Mouse (Mus musculus) stomach, embryonic 14.5 days (tissue): ENCODE data around the gene Actr8. TPM values are rescaled to one million over a fixed set of nuclear protein-coding genes. Genes with fewer than 3 reads are reported as not detected.
A peak's percentile ranks its signal among the peaks of the same experiment; 100 is the strongest.

Source experiments
- ATAC-seq: fragments of 200-750 bp; cut with Nextera tagmentation; 2 replicates; pipeline ENCODE4 v1.8.0; 2017; ENCODE audit warnings: low read depth, moderate TSS enrichment; ENCODE audit not compliant: insufficient number of reproducible peaks, insufficient read depth, low FRiP score
- H3K27ac ChIP-seq: fragments of 300-500 bp; sonication (generic); 2 replicates; pipeline ENCODE4 v1.5.1; 2014; ENCODE audit warnings: mild to moderate bottlenecking, low read length, moderate library complexity, mixed read lengths
- H3K27me3 ChIP-seq: fragments of 300-500 bp; sonication (generic); 2 replicates; pipeline ENCODE4 v1.6.1; 2014; ENCODE audit warnings: low read length, control low read depth, mixed read lengths; ENCODE audit not compliant: control insufficient read depth, insufficient read depth
- H3K36me3 ChIP-seq: fragments of 300-500 bp; sonication (generic); 2 replicates; pipeline ENCODE4 v1.6.1; 2014; ENCODE audit warnings: mild to moderate bottlenecking, control low read depth, low read length, moderate library complexity, mixed read lengths; ENCODE audit not compliant: control insufficient read depth, insufficient read depth
- H3K4me1 ChIP-seq: fragments of 300-500 bp; sonication (generic); 2 replicates; pipeline ENCODE4 v1.6.1; 2014; ENCODE audit warnings: low read length, control low read depth, mixed read lengths; ENCODE audit not compliant: control insufficient read depth, insufficient read depth
- H3K4me2 ChIP-seq: fragments of 300-500 bp; sonication (generic); replicated peaks from 2 replicates; pipeline ENCODE4 v1.6.1; 2014; ENCODE audit warnings: low read depth, low read length, control low read depth
- H3K4me3 ChIP-seq: fragments of 300-500 bp; sonication (generic); 2 replicates; pipeline ENCODE4 v1.5.1; 2014; ENCODE audit warnings: low read depth, low read length, control low read depth
- H3K9ac ChIP-seq: fragments of 300-500 bp; sonication (generic); replicated peaks from 2 replicates; pipeline ENCODE4 v1.6.1; 2014; ENCODE audit warnings: low read depth, mild to moderate bottlenecking, control low read depth, low read length, moderate library complexity, mixed read lengths
- H3K9me3 ChIP-seq: fragments of 300-500 bp; sonication (generic); 2 replicates; pipeline ENCODE4 v1.6.1; 2016; ENCODE audit warnings: low read depth, low read length, control low read depth; ENCODE audit not compliant: control insufficient read depth
- WGBS: fragments of 180-500 bp; shearing (Covaris S2); extraction: QIAGEN DNeasy Blood & Tissue Kit; methylation state at CpG from one replicate; pipeline ENCODE4 v1.1.7; 2014; 5-methylcytosine and 5-hydroxymethylcytosine counted together
- polyA plus RNA-seq: library from polyadenylated mRNA; unstranded; fragments of >200 nt; fragmentation: Nextera tagmentation; extraction: Ambion mirVana; gene quantifications from 2 replicates; pipeline ENCODE4 v1.2.1, GENCODE M21; 2014

The Actr8 gene
- polyA plus RNA-seq, result 54.0 and 56.7 TPM in 2 replicates

DNA sequence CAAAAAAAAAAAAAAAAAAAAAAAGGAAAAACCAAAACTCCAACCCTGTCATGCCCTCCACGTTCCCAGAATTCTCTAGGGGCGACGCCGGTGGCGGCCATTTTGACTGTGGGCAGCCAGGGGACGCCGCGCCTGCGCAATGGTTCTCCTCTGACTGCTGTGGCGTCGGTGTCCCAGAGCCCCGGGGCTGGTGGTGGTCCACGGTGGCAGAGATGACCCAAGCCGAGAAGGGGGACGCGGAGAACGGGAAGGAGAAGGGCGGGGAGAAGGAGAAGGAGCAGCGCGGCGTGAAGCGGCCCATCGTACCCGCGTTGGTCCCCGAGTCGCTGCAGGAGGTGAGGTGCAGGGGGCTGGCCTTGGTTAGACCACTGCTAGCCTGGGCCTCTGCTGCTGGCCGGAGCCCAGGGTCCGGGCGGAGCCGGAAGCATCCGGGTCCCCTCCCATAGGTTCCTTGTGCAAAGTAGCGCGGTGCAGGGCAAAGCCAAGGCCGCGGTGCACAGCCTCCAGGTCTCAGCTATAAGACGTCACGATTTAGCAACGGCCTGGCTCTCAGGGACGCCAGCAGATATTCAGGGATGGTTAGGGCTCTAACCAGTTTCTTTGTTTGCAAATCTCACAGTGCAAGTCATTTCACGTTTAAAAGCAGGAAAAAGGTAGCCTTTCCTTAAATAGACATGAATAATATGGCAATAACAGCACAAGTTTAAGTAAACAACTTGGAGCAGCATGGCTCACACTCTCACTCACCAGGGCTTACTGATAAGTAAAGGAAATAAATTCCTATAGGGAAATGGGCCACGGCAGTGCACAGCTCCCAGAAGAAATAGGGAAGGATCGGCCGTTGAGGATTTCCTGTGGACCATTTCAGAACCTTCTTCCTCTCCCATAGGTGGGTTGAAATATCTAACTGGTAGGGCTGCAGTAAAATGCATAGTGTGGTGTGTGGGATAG is at the start of gene Actr8:
Gene Actr8, plus strand, starts transcription at position 84 of the 951 bp plus-strand sequence.
- Histone ChIP-seq H3K4me1 (peaks cover 6% of the 10 kb centered on the region; the same call in 1 of the 2 replicates), H3K9ac (peak within 1 kb of the TSS; percentile 73), H3K36me3 (peaks cover 47% of the 10 kb centered on the region), H3K27ac (peak within 1 kb of the TSS; percentile 90), H3K4me2 (peak within 1 kb of the TSS; percentile 94), H3K27me3 (no peaks in the 10 kb centered on the region), H3K4me3 (peak within 1 kb of the TSS; percentile 86), H3K9me3 (no peaks in the 10 kb centered on the region)
- 2% methylated on average over 42 of the region's 44 CpGs for WGBS
- ATAC-seq, result peak; percentile 97

DNA sequence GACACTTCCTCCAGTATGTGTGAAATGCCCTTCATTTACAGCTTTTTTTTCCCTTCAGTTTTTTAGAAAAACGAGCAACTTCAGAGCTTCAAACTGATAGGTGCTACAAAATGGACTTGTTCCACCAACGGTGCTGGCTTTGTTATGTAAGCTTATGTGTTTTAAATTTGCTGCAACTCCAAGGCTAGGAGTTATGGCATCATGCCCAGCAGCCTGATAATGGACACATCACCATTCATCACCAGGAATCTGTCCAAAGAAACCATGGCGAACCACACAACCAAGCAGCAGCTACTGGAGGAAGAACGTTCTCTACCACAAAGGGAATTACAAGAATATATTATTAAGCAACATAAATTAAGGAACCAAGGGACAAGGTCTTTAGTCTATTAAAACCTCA is 49.2 kb upstream of the Actr8 start:
- Histone ChIP-seq H3K36me3 (no peaks in the 10 kb centered on the region), H3K4me3 (no peak overlapping the region), H3K4me1 (no peaks in the 10 kb centered on the region), H3K9ac (no peak overlapping the region), H3K9me3 (no peaks in the 10 kb centered on the region), H3K4me2 (no peak overlapping the region), H3K27ac (no peak overlapping the region), H3K27me3 (no peaks in the 10 kb centered on the region)
- ATAC-seq, result no peak
- 73% methylated on average over 4 of the region's 4 CpGs for WGBS

DNA sequence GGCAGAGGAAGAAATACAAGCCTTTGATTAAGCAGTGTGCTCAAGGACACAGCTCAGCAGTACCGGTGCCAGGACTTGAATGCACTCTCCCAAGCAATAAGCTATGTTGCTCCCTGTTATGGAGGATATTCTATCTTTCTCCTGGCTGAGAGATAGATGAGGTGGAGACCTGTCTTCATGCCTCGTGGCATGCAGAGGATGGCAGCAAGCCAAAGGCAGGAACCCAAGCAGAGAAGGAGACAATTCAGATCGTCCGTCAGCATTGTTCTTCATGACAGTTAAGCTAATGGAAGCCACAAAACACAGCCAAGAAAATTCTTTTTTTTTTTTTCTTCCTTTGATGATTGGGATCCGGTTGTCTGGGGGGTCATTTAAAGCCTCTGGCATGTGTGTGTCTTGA is 42.6 kb upstream of the Actr8 start:
- no peak for ATAC-seq
- 54% methylated on average over 5 of the region's 5 CpGs for WGBS
- no peak overlapping the region for H3K4me3 ChIP-seq

DNA sequence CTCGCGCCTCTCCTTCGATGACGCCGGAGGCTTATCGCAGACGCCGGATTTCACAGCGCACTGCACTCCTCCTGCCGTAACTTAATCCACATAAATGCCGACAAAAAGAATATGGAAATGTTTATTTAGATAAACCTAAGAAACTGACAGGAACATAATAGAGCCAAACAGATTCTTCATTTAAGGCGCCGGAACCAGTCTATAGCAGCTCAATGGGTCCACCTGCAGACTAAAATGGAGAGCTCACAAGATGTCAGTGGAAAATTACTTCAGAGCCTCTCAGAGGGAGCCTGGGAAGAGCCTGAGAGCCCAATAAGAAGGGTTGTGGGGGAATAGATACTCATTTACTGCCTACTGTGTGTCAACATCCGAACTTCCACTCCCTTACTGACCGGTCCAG is 40.7 kb upstream of the Actr8 start:
- WGBS, result 81% methylated on average over 15 of the region's 15 CpGs

More for the DNA sequence above, 42.6 kb upstream of the Actr8 start:
- Histone ChIP-seq H3K4me2 (no peak overlapping the region), H3K9me3 (no peaks in the 10 kb centered on the region), H3K27me3 (no peaks in the 10 kb centered on the region), H3K9ac (no peak overlapping the region), H3K36me3 (no peaks in the 10 kb centered on the region), H3K27ac (no peak overlapping the region), H3K4me1 (no peaks in the 10 kb centered on the region)

DNA sequence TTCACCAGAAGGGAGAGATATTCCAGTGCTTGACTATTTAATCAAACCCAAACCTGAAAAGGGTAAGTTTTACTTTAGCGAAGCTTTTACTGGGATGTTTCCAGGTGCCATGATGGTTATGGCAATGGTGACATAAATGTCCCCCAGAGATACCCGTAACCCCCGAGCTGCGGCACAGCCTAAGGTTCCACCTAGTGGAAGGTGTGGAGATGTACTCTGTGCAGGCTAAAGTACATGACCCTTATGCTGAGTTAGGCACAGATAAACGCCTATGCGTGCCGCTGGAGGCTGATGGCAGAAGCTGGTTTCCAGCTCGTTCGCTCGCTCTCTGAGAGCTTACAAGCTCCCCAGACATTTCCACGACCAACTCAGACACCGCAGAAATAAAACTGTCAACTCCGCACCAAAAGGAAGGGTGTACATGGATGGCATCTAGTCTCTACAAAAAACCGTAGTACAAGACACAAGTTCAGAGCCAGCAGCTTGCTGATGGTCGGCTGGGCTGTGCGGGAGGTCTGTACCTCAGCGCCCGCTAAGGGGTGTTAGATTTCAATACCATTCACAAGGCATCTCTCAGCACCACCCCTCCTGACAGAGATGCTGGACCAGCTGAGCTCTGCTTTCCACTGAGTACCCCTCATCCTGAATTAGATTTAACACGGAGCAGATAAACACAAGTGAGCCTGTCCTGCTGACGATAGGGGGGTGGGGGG is 38.4 kb upstream of the Actr8 start:
- H3K4me2 ChIP-seq, result no peak overlapping the region
- H3K27me3 ChIP-seq, result 0 out of 2 replicates have a peak, but pooled peaks cover 3% of the 10 kb centered on the region
- no peak overlapping the region for H3K27ac ChIP-seq
- no peaks in the 10 kb centered on the region for H3K9me3 ChIP-seq
- no peak for ATAC-seq
- H3K4me3 ChIP-seq, result no peak overlapping the region
- no peak overlapping the region for H3K9ac ChIP-seq
- 46% methylated on average over 20 of the region's 20 CpGs for WGBS
- H3K4me1 ChIP-seq, result no peaks in the 10 kb centered on the region
- no peaks in the 10 kb centered on the region for H3K36me3 ChIP-seq

More for the DNA sequence above, 40.7 kb upstream of the Actr8 start:
- Histone ChIP-seq H3K4me1 (no peaks in the 10 kb centered on the region), H3K9ac (no peak overlapping the region), H3K27ac (no peak overlapping the region), H3K36me3 (no peaks in the 10 kb centered on the region), H3K27me3 (0 out of 2 replicates have a peak, but pooled peaks cover 3% of the 10 kb centered on the region), H3K4me3 (no peak overlapping the region), H3K9me3 (no peaks in the 10 kb centered on the region), H3K4me2 (no peak overlapping the region)
- no peak for ATAC-seq

DNA sequence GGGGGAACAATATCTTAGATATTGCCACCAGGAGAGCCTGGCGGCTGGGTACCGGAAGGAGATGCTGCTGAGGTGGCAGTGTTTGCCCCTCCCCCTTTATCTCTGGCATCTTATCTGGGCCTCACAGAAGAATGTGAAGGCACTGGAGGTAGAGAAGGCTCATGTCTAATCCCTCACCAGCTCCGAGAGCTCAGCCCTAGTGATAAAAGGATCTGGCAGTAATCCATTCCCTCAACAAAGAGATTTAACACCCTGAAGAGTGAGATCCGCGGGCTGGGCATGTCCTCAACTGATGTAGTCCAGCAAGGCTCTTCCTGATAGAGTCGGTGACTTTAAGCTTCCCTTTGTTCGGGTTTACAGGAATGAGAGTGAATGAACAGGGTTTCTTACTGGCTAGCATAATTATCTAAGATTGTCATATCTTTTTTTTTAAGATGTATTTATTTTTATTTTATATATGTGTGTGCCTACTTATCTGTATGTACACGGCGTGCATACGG is 37.8 kb upstream of the Actr8 start:
- ATAC-seq, result no peak

DNA sequence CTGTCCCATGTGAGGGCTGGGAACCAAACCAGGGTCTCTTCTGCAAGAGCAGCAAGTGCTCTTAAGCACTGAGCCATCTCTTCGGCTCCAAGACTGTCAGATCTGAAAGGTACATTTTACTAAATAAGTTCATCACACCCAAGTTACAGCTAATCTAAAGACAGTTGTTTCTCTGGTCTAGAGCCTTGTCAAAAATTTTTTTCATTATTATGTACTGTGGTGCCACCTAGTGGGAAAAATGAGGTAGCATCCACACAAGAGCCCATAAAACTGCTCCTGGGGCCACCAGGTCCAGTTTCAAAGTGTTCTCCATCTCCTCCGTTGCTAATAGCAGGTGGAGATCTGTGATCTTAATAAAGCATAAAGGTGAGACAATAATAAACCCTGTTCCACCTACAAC is 37.3 kb upstream of the Actr8 start:
- H3K36me3 ChIP-seq, result no peaks in the 10 kb centered on the region
- H3K9ac ChIP-seq, result no peak overlapping the region
- no peak overlapping the region for H3K27ac ChIP-seq
- 0 out of 2 replicates have a peak, but pooled peaks cover 3% of the 10 kb centered on the region for H3K27me3 ChIP-seq
- H3K9me3 ChIP-seq, result no peaks in the 10 kb centered on the region
- H3K4me1 ChIP-seq, result no peaks in the 10 kb centered on the region
- WGBS, result 18% methylated on average over 2 of the region's 2 CpGs
- H3K4me2 ChIP-seq, result no peak overlapping the region
- ATAC-seq, result no peak
- no peak overlapping the region for H3K4me3 ChIP-seq

More for the DNA sequence above, 37.8 kb upstream of the Actr8 start:
- H3K4me3 ChIP-seq, result no peak overlapping the region
- H3K4me2 ChIP-seq, result no peak overlapping the region
- no peaks in the 10 kb centered on the region for H3K36me3 ChIP-seq
- no peak overlapping the region for H3K9ac ChIP-seq
- no peaks in the 10 kb centered on the region for H3K4me1 ChIP-seq
- H3K27me3 ChIP-seq, result 0 out of 2 replicates have a peak, but pooled peaks cover 3% of the 10 kb centered on the region
- no peaks in the 10 kb centered on the region for H3K9me3 ChIP-seq
- 19% methylated on average over 10 of the region's 10 CpGs for WGBS
- no peak overlapping the region for H3K27ac ChIP-seq

DNA sequence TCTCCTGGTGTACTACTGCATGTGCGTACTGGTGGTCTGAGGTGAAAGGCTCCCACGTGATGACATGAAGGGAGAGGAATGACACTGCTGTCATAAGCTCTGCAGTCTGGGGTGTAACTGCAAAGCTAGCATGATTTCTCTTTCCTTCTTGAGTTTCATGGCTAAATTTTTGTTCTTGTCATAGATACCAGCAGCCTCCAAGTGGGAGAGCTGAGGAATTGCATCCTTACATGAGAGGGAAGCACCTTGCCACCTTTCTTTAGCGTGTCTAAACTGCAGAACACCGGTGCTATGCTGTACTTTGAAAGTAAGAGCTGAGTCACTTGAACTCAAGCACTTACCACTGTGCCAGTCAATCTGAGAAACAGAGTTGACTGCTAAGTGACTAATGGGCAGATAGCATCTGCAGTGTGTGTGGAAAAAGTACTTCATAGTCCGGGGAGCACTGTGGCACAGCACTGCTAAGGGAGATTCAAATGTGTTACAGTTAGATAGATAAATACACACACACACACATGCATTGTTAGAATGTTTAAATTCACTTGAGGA is 31.3 kb upstream of the Actr8 start:
- 65% methylated on average over 5 of the region's 5 CpGs for WGBS
- Histone ChIP-seq H3K4me3 (no peak overlapping the region), H3K9me3 (no peaks in the 10 kb centered on the region), H3K4me2 (no peak overlapping the region), H3K36me3 (no peaks in the 10 kb centered on the region), H3K4me1 (no peaks in the 10 kb centered on the region), H3K9ac (no peak overlapping the region), H3K27me3 (no peaks in the 10 kb centered on the region), H3K27ac (no peak overlapping the region)
- no peak for ATAC-seq
